Mouse (Mus musculus) embryo, embryonic 9.5 days (tissue): ENCODE data around the gene Dapk2.
"Not testable (repeated sequence)": the region's sequence is repeated elsewhere in the genome, so short reads cannot be mapped to it uniquely, and the experiment has no call there.

Experiments used
- DNase-seq: peaks from one replicate; pipeline ENCODE4 v3.0.0-alpha.2; 2017; ENCODE audit errors: extremely low spot score

The Dapk2 gene

DNA sequence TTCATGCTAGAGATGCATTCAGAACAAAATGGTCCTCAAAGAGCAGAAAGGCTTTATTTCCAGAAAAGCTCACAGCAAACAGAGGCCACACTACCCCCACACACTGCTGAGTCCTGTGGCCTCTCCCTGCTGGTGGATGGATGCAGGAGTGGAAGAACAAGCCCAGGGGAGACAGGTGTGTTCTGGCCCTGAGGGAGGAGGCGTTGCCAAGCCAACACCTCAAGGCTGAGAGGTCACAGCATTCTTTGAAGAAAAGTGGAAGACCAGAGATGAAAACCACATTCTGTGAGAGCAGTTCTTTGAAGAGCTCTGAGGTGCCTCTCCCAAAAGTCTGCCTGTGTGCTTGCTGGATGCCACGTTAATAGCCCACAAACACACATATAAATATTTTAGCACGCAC lies 116.6 kb downstream of the Dapk2 start:
- peak; percentile 18 for DNase-seq

DNA sequence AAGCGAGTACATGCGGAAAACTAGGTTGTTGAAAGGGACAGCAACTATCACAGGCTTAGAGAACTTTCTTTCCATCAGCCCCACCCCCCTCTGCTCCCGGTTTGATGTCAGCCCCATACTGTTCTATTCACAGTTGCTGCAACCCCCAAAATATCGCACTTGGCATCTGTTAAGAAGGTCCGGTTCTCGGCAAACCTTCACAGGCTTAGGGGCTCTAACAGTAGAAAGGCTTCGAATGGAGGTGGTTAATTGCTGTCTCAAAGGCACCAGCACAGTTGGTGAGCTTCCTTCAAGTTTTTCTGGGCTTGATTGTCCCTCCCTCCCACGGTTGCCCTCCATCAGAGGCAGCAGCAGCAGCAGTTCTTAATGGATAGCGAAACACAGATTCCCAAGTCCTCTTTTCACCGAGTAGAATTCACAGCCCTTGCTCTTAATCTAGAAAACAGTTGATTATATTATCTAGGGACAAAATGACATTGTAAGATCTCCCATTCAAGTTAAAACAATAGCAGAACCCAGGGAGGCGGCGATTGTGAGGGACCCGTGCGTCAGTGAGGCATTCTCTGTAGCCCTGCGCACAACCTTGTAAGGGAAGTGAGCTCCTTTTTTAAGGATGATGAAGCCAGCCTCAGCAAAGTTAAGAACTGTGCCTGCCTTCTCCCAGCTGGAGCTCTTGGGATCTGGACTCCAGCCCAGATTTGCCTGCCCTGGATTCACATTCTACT lies 117.4 kb downstream of the Dapk2 start:
- DNase-seq, result peak; percentile 66

DNA sequence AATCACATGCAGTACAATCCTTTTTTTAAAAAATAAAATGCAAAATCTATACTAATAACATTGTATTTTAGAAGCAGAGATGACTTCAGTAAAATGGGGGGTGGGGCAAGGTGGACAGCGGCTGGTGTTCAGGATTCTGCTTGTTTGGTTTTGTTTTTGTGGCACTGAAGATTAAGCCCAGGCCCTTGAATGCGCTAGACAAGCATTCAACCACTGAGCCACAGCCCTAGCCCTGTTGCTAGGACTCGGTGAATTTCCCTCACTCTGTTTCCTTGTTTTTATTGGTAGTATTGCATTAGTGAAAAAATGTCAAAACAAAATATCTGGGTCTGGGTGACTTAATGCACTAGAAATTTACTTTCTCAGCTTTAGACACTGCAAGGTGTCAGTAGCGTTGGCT lies 118.0 kb downstream of the Dapk2 start:
- no peak for DNase-seq

DNA sequence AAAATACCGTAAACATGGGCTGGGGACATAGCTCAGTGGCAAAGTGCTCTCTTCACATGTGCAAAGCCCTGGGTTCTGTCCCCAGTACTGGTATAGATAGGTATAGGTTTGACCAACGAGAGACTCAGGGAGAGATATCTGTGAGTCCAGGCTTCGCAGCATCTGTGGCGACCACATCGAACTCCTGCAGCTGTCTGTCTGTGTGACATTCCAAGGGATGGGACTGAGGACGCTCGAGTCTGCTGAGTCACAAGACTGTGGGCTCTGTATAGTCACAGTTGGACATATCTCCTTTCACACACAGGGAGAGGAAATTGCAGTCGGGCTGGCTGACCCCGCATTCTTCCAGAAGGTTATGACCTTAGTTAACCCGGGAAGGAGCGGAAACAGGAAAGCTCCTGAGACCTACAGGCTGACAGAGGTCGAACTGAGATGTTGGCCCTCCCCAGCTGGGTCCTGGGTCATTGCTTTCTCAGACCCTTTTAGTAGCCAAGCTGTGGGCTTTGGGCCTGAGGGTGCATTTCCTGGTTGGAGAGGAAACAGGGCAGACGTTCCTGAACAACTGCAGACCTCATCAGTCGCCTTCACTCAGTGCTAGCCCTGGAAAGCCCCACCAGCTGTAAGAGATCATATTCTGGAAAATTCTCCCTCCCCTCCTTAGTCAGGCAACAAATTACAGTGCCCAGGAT lies 118.8 kb downstream of the Dapk2 start:
- DNase-seq, result peak; percentile 81

DNA sequence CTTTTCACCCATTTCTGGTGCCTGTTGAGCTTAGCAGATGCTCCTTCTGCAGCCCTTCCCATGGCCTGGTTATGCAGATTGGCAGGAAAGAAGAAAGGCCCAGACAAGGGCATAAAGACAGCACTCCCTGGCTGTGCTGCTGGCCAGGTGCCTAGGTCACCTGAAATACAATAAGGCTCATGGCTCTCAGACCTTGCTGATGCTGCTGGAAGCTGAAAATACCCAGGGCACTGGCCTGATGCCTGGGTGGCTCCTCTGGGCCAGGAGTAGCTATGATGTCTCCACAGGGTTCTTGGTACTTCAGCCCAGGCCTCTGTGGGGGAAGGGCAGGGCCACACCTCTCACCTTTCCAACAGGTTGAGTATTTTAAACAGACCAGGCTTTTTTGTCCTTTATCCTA lies 121.6 kb downstream of the Dapk2 start:
- DNase-seq, result no peak

DNA sequence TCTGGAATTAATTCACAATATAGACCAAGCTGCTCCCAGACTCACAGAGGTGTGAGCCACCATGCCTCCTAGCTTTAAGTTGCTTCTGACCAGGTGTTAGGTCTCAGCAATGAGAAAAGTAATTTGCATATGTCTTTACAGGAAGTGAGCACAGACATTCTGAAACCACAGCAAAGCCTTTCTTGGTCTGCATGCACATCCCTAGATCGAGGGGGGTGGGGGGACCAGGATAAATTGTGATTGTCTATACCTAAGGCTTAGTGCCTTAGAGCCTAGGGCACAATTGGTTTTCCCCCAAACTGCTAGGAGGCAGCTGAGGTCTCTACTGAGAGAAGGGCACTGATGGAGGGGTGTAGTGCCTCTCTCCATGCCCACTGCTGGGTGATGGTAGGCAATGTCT lies 122.5 kb downstream of the Dapk2 start:
- no peak for DNase-seq

DNA sequence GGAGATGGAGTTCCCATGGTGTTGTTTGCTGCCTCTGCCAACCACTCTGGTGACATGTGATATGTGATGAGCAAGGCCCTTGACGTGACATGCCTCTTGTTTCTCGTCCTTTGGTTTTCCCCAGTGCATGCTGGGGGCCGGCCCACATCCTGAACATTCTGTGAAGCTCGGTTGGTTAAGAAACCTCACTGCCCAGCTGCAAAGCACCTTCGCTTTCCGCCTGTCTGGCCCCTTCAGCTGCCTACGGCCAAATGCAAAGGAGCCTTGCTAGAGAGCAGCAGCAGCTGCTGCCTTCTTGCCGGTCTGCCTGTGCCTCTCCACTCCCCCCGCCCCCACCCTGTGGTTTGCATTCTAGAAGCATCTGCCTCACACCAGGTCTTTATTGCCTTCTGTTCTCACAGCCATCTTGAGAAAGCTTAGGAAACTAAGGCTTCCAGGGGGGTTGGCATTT lies 123.5 kb downstream of the Dapk2 start:
- DNase-seq, result no peak

DNA sequence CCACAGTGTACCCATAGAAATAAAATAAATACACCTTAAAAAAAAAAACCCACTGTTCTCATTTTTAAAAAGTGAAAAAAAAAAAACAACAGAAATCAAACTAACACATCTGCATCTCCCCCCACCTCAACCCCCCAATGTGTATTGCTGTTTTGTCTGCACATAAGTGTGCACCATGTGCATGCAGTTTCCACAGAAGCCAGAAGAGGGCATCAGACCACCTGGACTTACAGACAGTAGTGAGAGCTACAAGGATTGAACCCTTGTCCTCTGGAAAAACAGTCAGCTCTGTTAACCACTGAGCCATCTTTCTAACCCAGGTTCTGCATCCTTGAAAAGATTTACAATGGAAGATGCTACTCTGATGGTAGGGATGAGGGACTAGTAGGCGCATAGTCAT lies 124.6 kb downstream of the Dapk2 start:
- no peak for DNase-seq

DNA sequence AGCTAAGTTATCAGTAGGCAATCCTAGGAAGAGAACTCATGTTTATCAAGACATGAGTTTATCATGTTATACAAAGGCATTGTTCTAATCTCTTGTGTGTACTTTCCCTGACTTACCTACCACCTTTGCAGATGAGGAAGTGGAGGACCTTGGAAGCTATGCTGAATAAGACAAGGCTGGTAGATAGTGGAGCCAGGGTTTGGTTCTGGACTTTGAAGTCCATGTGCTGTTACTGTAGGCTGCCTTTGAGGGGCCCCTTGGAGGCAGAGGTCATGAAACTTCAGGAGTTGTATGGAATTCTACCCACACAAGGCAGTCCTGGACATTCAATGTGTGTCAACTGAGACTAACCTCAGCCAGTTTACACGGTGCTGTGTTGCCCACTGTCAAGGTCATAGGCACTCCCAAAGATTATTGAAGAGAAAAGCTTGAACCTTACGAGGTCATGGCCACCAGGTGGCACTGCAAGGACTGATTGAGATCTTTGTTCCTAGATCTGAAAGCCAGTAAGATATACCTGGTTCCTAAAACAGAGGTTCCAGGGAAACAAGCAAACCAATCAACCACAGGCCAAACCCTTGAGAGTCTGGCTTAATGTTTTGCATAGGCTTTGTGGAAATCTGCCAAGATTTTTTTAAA lies 125.7 kb downstream of the Dapk2 start:
- peak; percentile 43 for DNase-seq

DNA sequence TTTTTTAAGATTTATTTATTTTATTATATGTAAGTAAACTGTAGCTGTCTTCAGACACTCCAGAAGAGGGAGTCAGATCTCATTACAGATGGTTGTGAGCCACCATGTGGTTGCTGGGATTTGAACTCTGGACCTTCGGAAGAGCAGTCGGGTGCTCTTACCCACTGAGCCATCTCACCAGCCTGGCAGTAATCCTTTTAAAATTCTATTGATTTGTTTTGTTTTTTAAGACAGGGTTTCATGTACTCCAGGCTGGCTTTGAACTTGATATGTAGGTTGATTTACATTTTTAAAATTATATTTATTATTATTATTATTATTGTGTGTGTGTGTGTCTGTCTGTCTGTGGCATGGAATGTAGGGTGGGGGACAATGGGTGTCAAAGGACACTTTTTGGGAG lies 127.2 kb downstream of the Dapk2 start:
- DNase-seq, result not testable (repeated sequence)

DNA sequence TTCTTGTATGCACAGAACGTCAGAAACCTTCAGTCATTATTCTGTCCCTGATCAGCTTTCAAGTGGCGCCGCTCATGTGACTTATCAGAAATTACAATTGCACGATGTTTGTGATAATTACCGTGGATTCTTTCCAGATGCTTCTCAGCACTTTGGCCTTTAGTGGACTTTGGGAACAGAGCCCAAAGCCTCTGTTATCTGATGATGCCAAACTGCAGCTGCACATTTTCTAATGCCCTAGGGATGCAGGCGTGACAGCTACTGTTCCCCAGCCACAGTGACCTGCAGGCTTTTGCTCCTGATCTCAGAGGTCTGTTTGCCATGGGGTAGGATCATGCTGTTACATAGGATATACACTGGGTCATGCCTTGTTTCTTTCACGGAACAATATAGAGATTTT lies 127.9 kb downstream of the Dapk2 start:
- DNase-seq, result no peak

DNA sequence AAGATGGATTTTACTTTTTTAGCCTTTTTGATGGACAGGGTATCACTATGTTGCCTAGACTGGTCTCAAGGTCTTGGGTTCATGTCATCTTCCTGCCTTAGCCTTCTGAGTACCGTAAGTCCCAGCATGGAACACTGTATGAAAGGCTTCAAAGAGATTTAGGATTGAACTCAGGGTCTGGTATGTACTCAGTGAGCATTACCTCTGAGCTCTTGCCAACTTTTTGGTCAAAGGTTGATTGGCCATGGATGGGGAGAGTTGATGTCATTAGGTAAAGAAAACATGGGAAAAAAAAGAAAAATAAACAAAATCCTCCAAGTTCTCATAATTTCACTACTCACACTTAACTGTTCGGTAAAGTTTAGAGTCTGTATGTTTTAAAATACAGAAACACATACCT lies 132.7 kb downstream of the Dapk2 start:
- DNase-seq, result no peak

DNA sequence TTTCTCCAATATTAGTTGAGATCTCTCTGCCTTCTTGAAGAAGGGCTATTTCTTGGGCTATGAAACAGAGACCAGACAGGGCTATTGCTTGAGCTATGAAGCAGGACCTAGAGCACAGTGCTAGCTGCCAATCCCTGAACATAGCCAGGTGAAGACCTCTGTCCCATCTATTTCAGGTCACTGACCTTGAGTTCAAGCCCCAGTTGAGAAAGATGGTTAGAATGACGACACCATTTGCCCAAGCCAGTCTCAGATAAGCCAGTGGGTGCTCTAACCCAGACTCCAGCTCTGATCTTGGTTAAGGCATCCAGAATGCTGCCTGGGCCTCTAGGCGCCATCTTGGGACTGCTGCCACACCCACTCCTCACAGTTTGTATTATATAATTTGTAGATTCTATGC lies 135.3 kb downstream of the Dapk2 start:
- DNase-seq, result no peak

DNA sequence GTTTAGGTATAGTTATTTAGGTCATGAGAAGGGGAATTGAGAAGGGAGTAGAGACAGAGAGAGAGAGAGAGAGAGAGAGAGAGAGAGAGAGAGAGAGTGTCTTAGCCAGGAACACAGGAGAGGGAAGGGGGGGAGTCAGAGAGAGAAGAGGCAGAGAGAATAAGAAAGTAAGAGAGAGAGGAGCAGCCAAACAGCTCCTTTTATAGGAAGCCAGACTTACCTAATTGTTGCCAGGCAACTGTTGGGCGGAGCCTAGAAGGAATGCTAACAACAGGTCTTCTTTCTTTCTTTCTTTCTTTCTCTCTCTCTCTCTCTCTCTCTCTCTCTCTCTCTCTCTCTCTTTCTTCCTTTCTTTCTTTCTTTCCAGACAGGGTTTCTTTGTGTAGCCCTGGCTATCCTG lies 136.2 kb downstream of the Dapk2 start:
- DNase-seq, result no peak

DNA sequence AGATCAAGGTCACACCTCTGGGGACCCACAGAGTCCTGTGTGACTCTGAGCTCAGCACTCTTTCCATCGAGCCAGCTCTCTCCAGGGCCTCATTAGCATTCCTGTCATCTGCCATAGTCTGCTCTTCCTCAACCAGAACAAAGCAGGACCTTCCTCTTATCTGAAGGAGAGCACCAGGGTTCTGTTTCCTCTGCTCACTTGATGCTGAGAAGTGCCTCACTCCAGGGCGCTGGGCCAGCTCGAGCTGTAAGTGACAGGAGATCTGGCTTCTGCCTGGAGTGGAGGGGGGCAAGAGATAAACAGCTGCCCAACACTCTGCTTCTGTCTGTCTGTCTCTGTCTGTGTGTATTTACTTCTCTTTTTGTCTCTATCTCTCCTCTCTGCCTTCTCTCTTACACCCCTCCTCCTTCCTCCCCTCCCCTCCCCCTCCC lies 137.0 kb downstream of the Dapk2 start:
- DNase-seq, result no peak

DNA sequence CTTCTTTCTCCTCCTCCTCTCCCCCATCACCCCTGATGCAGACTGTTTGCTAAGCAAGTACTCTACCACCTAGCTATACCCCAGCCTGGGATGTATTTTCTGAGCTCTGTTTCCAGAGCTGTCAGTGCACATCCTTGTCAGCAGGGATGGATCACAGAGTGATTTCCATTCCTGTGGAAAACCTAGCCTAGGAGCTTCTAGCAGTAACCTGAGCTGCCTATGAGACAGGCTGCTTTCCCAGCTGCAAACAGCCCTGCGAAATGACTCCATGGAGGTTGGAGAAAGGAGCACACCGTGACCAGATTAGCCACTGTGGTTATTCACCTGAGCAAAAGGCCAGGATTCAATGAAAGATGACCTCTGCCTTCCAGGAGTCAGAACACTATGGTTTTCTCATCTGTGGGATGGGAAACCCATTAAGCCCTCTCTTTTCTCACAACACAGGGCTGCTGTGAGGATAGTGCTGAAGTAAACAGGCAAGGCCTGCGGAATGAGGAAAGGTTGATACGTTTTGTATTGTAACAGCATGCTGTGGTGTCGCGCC lies 137.6 kb downstream of the Dapk2 start:
- no peak for DNase-seq

DNA sequence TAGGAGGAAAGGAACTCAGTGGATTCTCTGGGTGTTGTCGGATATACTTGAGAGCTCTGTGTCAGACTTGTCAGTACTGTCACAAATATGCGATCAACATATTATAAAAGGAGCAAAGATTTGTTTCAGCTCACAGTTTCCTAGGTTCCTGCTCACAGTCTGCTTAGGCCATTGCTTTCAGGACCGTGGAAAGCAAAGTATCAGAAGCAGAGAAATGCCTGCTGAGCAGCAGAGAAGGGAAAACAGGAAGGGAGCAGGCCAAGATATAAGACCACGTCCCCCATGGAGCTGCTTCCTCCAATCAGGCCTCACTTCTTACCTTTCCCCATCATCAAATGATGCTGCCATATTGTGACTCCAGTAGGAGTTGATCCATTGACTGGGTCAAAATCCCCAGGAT lies 140.8 kb downstream of the Dapk2 start:
- DNase-seq, result no peak

DNA sequence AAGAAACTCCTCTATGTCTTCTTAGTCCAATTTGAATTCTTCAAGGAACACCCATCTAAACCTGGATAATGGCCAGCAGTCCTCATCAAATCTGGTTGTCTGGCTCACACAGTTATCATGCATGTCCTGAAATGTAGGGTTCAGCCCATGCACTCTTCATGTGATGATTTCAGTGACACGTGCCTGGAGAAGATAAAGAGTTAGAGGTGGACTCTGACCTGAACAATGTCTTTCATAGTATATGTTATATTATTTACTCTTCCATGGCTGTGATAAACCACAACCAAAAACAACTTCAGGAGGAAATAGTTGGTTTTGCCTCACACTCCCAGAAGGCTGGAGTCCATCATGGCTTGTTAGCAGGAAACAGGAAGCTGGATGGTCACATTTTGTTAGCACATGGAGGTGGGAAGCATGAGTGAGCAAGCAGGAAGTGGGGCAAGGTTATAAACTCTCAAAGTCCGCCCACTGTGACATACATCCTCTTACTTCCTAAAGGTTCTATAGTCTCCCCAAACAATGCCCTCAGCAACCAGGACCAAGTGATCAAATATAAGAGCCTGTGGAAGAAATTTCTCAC lies 142.5 kb downstream of the Dapk2 start:
- no peak for DNase-seq

DNA sequence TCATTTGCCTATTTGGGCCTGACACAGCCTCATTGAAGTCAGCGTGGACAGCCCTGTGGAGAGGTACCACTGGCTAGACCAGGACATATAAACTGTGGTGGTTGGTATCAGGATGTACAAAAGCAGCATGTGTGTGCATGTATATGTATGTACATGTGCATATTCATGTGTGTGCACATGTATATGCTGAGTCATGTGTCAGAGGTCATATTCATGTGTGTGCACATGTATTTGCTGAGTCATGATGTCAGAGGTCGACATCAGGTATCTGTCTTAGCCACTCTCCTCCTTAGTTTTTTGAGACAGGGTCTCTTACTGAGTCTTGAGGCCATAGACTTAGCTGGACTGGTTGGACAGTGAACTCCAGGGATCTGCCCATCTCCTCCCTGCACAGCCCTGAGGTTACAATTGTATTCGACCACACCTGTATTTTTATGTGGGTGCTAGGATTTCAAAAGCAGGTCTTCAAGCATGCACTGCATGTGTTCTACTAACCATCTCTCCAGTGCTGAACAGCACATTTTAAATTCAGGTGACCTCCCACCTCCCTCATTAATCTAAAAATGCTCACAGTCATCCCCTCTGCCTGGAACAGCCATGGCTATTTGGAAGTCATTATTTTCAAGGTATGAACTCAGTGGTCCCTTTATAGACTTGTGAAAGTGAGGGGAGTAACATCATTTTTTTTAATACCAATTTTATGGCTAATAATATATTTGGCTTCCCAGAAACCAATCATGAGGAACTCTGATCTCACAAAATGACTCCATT lies 146.5 kb downstream of the Dapk2 start:
- no peak for DNase-seq

DNA sequence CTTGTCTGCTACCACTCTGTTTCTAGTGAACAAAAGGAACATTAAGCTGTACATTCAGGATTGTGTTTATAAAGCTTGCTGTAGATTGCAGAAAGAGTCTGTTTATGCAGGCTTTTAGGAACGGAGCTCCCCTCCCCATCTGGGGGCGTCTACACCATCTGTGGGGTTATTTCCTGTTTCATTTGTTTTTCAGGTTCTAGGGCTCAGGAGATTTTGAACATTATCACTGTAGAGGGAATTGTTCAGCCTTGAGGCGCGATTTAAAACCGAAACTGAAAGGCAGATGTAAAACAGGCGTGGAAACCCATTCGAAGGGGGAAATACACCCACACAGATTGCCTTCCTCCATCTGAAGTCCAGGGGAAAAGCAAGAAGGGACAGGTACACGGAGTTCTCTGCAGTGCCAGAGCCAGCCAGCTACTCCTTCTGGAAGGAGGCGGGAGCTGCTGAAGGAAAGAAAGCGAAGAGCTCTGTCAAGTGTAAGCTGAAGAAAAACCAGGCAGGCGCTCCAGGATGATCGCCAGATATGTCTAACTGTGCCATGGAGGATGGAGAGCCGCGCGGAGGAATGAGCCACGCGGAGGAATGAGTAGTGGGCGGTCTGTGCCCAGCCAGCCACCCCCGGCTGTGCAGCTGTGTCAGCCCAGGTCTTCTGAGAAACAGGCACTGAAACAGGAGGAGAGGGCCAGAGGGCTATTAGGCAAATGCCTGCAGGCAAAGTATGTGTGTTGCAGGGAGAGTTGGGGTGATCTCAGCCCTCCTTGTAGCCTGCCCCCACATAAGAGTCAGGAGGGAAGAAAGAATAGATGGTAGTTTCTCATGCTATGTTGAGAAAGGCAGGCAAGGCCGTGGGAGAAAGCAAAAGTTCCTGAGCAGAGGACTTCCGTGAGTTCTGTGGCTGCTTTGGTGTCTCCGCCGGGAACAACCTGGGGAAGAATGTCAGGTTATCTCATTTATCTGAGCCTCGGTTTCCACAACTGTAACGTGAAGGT lies 147.4 kb downstream of the Dapk2 start:
- DNase-seq, result no peak
